Mouse (Mus musculus): ENCODE results near the gene Flywch2. TPM values are rescaled to one million over a fixed set of nuclear protein-coding genes. Genes with fewer than 3 reads are reported as not detected.

Flywch2 gene
- polyA plus RNA-seq (2017; shearing (Covaris generic)) = 1 to 10 TPM; 1.3 to 3.1 (median 2.3) TPM

DNA sequence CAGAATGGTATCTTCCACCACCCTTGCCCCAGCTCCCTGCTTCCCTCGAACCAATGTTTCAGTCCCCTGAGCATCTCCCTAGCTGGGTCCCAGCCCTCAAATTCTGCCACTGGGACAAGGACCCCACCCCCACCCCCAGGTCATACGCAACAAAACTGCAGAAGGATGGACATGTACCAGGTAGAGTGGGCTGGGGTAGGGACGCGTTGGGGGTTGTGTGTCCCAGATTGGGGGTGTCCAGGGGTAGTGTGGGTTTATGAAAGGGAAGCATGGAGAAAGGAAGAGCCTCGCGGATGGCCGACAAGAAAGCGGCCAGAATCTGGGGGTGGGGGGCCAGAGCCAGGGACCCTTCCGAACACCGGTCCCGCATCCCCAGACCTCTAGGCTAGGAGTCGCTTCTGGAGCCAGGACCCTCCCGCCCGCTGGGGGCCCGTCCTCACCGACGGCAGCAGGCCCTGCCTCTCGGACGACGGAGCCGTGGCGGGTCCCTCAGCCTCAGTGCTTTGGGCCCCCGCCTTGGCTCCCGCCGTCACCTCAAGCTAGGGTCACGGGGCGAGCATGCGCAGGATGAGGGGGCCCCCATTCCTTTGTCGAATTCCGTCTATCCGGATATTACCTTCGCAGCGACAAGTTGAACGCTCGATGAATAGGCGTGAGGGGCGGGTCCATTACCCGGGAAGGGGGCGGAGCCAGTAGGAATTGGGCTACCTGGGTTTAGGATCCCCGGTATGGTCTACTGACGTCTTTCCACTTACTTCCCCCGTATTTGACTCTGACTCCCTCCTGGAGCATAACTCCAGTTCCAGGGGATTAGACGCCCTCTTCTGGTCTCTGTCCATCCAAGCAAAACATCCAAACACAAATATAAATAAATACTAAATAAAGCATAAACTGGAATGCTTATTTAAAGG lies at the start of gene Flywch2:
TSS of gene Flywch2 (minus strand) at position 521 of the 911 bp plus-strand sequence.
- ATAC-seq = peak; percentile 93

DNA sequence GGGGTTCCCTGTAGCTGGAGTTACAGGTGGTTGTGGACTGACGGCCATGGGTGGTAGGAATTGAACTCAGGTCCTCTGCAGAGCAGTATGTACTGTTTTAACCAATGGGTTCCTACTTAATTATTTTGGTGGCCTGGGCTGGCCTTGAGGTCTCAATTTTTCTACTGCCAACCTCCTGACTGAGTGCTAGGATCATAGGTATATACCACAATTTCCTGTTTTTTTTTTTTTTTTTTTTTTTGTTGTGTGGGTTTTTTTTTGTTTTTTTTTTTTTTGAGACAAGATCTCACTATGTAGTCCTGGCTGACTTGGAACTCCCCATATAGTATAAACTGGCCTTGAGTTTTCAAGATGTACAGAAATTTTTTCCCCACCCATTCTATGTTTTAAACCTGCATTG lies 45.3 kb upstream of the Flywch2 start:
- no peak for ATAC-seq

DNA sequence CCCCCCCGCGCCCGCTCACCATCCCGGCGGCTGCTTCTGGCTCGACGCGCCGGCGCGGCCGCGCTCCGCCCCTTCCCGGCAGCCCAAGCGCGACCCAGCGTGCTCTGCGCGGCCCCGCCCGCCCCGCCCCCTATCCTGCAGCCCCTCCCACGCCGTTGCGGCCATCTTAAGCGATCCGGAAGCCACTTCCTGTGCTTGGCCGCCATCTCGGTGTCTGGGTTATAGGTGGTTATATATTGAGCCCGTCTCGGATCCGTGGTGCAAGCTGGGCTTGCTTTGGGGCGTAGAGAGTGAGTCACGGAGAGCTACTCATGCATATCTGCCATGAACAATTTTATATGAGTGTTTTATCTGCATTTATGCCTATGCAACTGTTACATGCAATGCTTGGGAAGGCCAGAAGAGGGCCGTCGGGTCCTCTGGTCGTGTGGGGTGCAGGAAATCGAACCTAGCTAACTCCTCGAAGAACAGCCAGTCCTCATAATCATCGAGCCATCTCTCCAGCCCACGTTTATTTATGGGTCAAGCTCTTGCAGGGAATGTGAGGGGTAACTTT lies 43.3 kb upstream of the Flywch2 start, which contains the start of gene Elob:
TSS of gene Elob (minus strand) at position 73 of the 556 bp plus-strand sequence.
- peak; percentile 77 for ATAC-seq

- ATAC-seq = peak; percentile 46
These were observed 42.6 kb upstream of the Flywch2 start for GRCm38 (mm10) chr17:23828271-23829001.

- no peak for ATAC-seq
These were observed 39.7 kb upstream of the Flywch2 start for GRCm38 (mm10) chr17:23825591-23825990.

- ATAC-seq = no peak
These were observed 37.7 kb upstream of the Flywch2 start for GRCm38 (mm10) chr17:23823614-23824013.

- ATAC-seq = no peak
These were observed 37.1 kb upstream of the Flywch2 start for GRCm38 (mm10) chr17:23823018-23823417.

- ATAC-seq = no peak
These were observed 36.2 kb upstream of the Flywch2 start for GRCm38 (mm10) chr17:23822094-23822493.

GRCm38 (mm10) chr17:23820731-23821130 lies 34.9 kb upstream of the Flywch2 start:
- no peak for ATAC-seq

GRCm38 (mm10) chr17:23819235-23819634 lies 33.4 kb upstream of the Flywch2 start:
- ATAC-seq = no peak

DNA sequence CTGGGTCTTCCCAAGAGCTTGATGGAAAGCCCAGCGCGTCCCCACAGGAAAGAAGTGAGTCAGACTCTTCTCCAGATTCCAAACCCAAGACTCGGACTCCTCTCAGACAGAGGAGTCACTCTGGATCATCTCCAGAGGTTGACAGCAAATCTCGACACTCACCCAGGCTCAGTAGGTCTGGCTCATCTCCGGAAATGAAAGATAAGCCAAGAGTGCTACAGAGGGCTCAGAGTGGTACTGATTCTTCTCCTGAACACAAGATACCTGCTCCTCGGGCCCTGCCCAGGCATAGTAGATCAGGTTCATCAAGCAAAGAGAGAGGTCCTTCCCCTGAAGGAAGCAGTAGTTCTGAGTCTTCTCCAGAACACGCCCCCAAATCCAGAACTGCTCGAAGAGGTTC lies 32.7 kb upstream of the Flywch2 start:
- no peak for ATAC-seq

DNA sequence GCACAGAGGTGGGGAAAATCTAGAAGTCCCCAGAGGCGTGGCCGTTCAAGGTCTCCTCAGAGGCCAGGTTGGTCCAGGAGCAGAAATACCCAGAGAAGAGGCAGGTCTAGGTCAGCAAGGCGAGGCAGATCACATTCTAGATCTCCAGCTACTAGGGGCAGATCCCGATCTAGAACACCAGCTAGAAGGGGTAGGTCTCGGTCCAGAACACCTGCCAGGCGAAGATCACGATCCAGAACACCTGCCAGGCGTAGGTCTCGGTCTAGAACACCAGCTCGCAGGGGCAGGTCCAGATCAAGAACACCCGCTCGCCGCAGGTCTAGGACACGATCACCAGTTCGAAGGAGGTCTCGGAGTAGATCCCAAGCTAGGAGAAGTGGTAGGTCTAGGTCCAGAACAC lies 29.8 kb upstream of the Flywch2 start:
- ATAC-seq = no peak

GRCm38 (mm10) chr17:23807918-23808317 lies 22.0 kb upstream of the Flywch2 start:
- ATAC-seq = no peak

DNA sequence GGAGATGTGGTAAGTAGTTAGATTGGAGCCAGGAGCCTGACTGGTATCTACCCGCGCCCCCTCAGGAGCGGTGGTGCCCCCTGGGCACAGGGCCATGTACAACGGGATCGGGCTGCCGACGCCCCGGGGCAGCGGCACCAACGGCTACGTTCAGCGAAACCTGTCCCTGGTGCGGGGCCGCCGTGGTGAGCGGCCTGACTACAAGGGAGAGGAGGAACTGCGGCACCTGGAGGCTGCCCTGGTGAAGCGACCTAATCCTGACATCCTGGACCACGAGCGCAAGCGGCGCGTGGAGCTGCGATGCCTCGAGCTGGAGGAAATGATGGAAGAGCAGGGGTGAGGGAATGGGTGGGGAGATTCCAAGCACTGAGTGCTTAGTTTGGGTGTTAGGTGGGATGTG lies 21.0 kb upstream of the Flywch2 start:
- no peak for ATAC-seq

DNA sequence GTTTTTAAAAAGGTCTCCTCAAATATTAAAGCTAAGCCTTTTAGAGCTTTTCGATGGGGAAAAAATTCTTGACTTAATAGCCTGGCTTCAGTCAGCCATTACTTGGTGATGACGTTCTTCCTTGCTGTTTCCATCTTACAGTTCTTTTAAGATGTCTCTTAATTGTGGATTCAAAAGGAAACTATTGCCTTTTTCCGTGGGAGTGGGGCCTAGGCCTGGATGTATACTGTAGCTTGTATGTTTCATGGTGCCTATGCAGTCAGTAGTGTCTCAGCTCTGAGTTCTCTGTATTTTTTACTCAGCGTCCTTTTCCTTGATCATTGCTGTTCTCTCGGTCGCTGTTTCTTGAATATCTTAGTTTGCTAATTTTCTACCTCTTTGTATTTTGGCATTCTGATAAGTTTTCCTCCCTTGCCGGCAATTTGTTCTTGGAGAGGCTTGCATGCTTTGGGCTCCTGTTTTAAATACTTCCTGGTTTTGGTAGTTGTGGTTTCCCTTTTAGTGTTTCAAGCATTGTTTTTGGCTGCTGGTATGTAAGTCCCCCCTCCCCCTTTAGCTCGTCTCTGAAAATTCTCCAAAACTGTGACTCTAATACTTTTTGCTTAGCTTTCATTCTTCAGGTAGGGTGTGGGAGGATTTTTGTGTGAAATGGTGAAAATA lies 18.7 kb upstream of the Flywch2 start:
- ATAC-seq = peak; percentile 8

- no peak for ATAC-seq
These were observed 17.6 kb upstream of the Flywch2 start for GRCm38 (mm10) chr17:23803366-23804041.

GRCm38 (mm10) chr17:23802746-23803365 lies 17.0 kb upstream of the Flywch2 start:
- ATAC-seq = peak; percentile 87

DNA sequence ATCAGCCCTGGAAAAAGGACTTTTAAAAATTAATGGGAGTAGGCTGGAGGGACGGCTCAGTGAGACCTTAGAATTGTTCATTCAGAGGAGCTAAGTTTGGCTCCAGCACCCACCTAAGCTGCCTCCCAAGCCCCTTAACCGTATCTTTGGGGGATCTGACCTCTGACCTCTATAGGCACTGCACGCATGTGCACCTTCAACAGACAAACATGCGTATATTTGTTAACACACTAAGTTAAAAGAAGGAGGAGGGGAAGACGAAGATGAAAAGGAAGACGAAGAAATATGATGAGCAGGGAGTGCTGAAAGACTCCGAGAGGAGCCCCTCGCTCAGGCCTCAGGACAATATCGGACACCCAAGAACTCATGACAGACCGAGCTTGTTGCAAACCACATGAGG lies 15.7 kb upstream of the Flywch2 start:
- no peak for ATAC-seq

DNA sequence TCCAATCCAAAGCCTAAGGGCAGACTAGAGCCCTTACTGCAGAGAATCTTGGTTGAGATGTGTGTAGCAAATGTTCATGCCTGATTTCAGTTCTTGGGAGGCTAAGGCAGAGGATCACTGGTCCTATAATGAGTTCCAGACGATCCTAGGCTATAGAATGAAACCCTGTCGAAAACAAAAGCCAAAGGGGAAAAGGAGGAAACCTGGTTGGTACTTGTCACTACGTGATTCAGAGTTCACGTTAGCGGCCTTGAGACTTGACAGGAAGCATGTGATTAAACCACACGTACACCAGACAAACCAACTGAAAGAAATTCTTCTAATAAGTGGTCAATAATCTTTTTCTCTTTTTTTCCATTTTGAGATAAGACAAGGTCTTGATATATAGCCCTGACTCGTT lies 11.4 kb upstream of the Flywch2 start:
- peak; percentile 95 for ATAC-seq

- ATAC-seq = no peak
These were observed 9.4 kb upstream of the Flywch2 start for GRCm38 (mm10) chr17:23795323-23795722.

- ATAC-seq = peak; percentile 27
These were observed 5.1 kb upstream of the Flywch2 start for GRCm38 (mm10) chr17:23791079-23791357.

Measured in inflammation-experienced regulatory T-cells, adult 6 months (primary cell).